Mouse (Mus musculus): ENCODE results near the gene Tspan9.

DNA sequence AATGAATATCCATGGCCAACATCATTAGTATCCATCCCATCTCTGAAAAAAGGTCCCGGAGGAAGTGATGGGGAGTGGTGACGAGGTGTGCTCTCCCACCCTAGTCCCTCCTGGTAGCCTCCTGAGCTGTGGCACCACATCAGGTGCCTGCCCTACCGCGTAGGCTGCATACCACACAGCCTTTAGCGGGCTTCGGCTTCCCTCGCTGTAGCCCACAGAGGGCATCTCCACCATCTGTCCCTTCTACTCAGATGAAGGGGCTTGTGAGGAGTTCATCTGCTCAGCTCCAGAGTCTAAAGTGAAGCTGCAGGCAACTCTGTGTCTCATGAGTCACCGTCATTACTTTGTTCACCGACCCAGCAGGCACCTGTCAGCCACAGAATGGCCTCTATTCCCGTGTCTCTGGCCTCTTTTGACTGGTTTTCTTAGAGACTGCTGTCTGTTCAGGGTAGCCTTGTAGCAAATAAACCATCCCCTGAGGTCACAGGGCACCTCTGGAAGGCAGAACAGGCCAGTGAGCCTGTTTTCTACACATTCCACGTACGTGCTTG, 154.4 kb downstream of the Tspan9 start:
- TF ChIP-seq CTCF (IDR thresholded peaks at IDR 0.05; ENCODE audit: low read depth) (no peak), EP300 (optimal IDR thresholded peaks at IDR 0.05) (no peak)
